Mouse (Mus musculus) adrenal gland, postnatal 10 days (tissue): ENCODE measurements around the gene Slc27a5. TPM values are rescaled to one million over a fixed set of nuclear protein-coding genes. Genes with fewer than 3 reads are reported as not detected.

ENCODE experiments used
- DNase-seq: peaks from one replicate; pipeline ENCODE4 v3.0.0; 2021; ENCODE audit warnings: mixed read lengths
- total RNA-seq, 2 experiments: library from RNA; stranded (reverse); gene quantifications; 2 replicates each; pipeline ENCODE4 v1.2.3; 2021

The Slc27a5 gene
- total RNA-seq, 2 experiments from 2014 or later, result 24.2 to 50.8 TPM

GRCm38 (mm10) chr7:13023928-13024731 lies 26.1 kb upstream of the Slc27a5 start:
- peak; percentile 95 for DNase-seq

GRCm38 (mm10) chr7:13022773-13023535 lies 25.0 kb upstream of the Slc27a5 start:
- DNase-seq, result peak; percentile 83

- no peak for DNase-seq
These were observed 17.2 kb upstream of the Slc27a5 start for GRCm38 (mm10) chr7:13015217-13015616.

- no peak for DNase-seq
These were observed 16.4 kb upstream of the Slc27a5 start for GRCm38 (mm10) chr7:13014275-13014839.

GRCm38 (mm10) chr7:13013671-13014070 lies 15.7 kb upstream of the Slc27a5 start:
- DNase-seq, result no peak

- no peak for DNase-seq
These were observed 12.3 kb upstream of the Slc27a5 start, which contains the start of gene Zbtb45 for GRCm38 (mm10) chr7:13010005-13010908. Zbtb45 (minus strand) TSS chr7:13010034.

- peak; percentile 94 for DNase-seq
These were observed 11.4 kb upstream of the Slc27a5 start for GRCm38 (mm10) chr7:13009143-13010004.

GRCm38 (mm10) chr7:13007341-13008092 lies 9.5 kb upstream of the Slc27a5 start:
- no peak for DNase-seq

- DNase-seq, result no peak
These were observed 8.5 kb upstream of the Slc27a5 start for GRCm38 (mm10) chr7:13006531-13006930.

- DNase-seq, result no peak
These were observed 8.0 kb upstream of the Slc27a5 start for GRCm38 (mm10) chr7:13006011-13006410.

- DNase-seq, result no peak
These were observed 5.4 kb upstream of the Slc27a5 start for GRCm38 (mm10) chr7:13003380-13003779.

- DNase-seq, result no peak
These were observed 3.6 kb upstream of the Slc27a5 start for GRCm38 (mm10) chr7:13001584-13001983.

- DNase-seq, result no peak
These were observed 859 bp upstream of the Slc27a5 start, which contains the start of gene Trim28 for GRCm38 (mm10) chr7:12998851-12999250. Trim28 (plus strand) TSS chr7:12999114.

- no peak for DNase-seq
These were observed 762 bp downstream of the Slc27a5 start for GRCm38 (mm10) chr7:12997230-12997629.

GRCm38 (mm10) chr7:12995862-12996261 lies 2.1 kb downstream of the Slc27a5 start:
- DNase-seq, result no peak

- no peak for DNase-seq
These were observed 4.8 kb downstream of the Slc27a5 start for GRCm38 (mm10) chr7:12993148-12993547.

GRCm38 (mm10) chr7:12992222-12992621 lies 5.8 kb downstream of the Slc27a5 start:
- DNase-seq, result peak; percentile 58

- no peak for DNase-seq
These were observed 10.4 kb downstream of the Slc27a5 start for GRCm38 (mm10) chr7:12987409-12988189.

GRCm38 (mm10) chr7:12986906-12987305 lies 11.1 kb downstream of the Slc27a5 start:
- DNase-seq, result no peak
